Mouse (Mus musculus): Measurements from ENCODE around the gene Hif1an.

- TF ChIP-seq CTCF (IDR thresholded peaks at IDR 0.05; ENCODE audit: low read depth) (no peak), EP300 (optimal IDR thresholded peaks at IDR 0.05) (no peak)
These were observed 19.9 kb upstream of the Hif1an start for GRCm38 (mm10) chr19:44542694-44543178.
